Mouse (Mus musculus) midbrain, embryonic 14.5 days (tissue): ENCODE results near the gene Mien1. TPM values are rescaled to one million over a fixed set of nuclear protein-coding genes. Genes with fewer than 3 reads are reported as not detected.

Experiments
- ATAC-seq: fragments of 200-750 bp; cut with Nextera tagmentation; 2 replicates; pipeline ENCODE4 v1.8.0; 2017; ENCODE audit warnings: moderate number of reproducible peaks, moderate library complexity; ENCODE audit not compliant: low FRiP score, low TSS enrichment
- DNase-seq: peaks from one replicate; pipeline ENCODE4 v3.0.0-alpha.2; 2015
- H3K27ac ChIP-seq: fragments of 300-500 bp; sonication (generic); replicated peaks from 2 replicates; pipeline ENCODE4 v1.5.1; 2014; ENCODE audit warnings: mild to moderate bottlenecking, low read depth, low read length, moderate library complexity
- H3K27me3 ChIP-seq: fragments of 300-500 bp; sonication (generic); 2 replicates; pipeline ENCODE4 v1.6.1; 2014; ENCODE audit warnings: low read length, control low read depth, mixed read lengths; ENCODE audit not compliant: control insufficient read depth, insufficient read depth
- H3K36me3 ChIP-seq: fragments of 300-500 bp; sonication (generic); 2 replicates; pipeline ENCODE4 v1.6.1; 2014; ENCODE audit warnings: low read length, control low read depth; ENCODE audit not compliant: control insufficient read depth, insufficient read depth
- H3K4me1 ChIP-seq: fragments of 300-500 bp; sonication (generic); 2 replicates; pipeline ENCODE4 v1.6.1; 2014; ENCODE audit warnings: mild to moderate bottlenecking, antibody characterized with exemption, low read length, control low read depth; ENCODE audit not compliant: control insufficient read depth, insufficient read depth
- H3K4me2 ChIP-seq: fragments of 300-500 bp; sonication (generic); 2 replicates; pipeline ENCODE4 v1.6.1; 2014; ENCODE audit warnings: mild to moderate bottlenecking, low read length, moderate library complexity
- H3K4me3 ChIP-seq: fragments of 300-500 bp; sonication (generic); replicated peaks from 2 replicates; pipeline ENCODE4 v1.5.1; 2014; ENCODE audit warnings: low read depth, low read length
- H3K9ac ChIP-seq: fragments of 300-500 bp; sonication (generic); replicated peaks from 2 replicates; pipeline ENCODE4 v1.6.1; 2014; ENCODE audit warnings: mild to moderate bottlenecking, low read length, moderate library complexity
- H3K9me3 ChIP-seq: fragments of 300-500 bp; sonication (generic); 2 replicates; pipeline ENCODE4 v1.6.1; 2016; ENCODE audit warnings: low read length, control low read depth, mixed read lengths; ENCODE audit not compliant: control insufficient read depth
- WGBS: fragments of 180-500 bp; shearing (Covaris S2); extraction: QIAGEN DNeasy Blood & Tissue Kit; methylation state at CpG from one replicate; pipeline ENCODE4 v1.1.7; 2014; 5-methylcytosine and 5-hydroxymethylcytosine counted together
- polyA plus RNA-seq: library from polyadenylated mRNA; unstranded; fragments of >200 nt; fragmentation: Nextera tagmentation; extraction: Ambion mirVana; gene quantifications from 2 replicates; pipeline ENCODE4 v1.2.1, GENCODE M21; 2014

Mien1 gene
- polyA plus RNA-seq, 1 experiment from 2014 or later: 225 TPM

GRCm38 (mm10) chr11:98445679-98446078 lies 6.9 kb upstream of the Mien1 start:
- WGBS: 65% methylated on average over 4 of the region's 4 CpGs
- H3K27me3 ChIP-seq: peaks cover 23% of the 10 kb centered on the region
- ATAC-seq: no peak
- H3K4me2 ChIP-seq: no peak overlapping the region
- no peaks in the 10 kb centered on the region for H3K4me1 ChIP-seq
- no peaks in the 10 kb centered on the region for H3K9me3 ChIP-seq
- H3K4me3 ChIP-seq: no peak overlapping the region
- no peak for DNase-seq
- H3K36me3 ChIP-seq: no peaks in the 10 kb centered on the region
- H3K27ac ChIP-seq: no peak overlapping the region
- no peak overlapping the region for H3K9ac ChIP-seq

- Histone ChIP-seq H3K4me2 (no peak overlapping the region), H3K36me3 (no peaks in the 10 kb centered on the region), H3K4me1 (no peaks in the 10 kb centered on the region), H3K27ac (no peak overlapping the region), H3K9ac (no peak overlapping the region), H3K27me3 (peaks cover 23% of the 10 kb centered on the region), H3K9me3 (no peaks in the 10 kb centered on the region), H3K4me3 (no peak overlapping the region)
- WGBS: 59% methylated on average over 1 of the region's 1 CpGs
- ATAC-seq (no peak), DNase-seq (no peak)
Measured at GRCm38 (mm10) chr11:98445238-98445637, 6.4 kb upstream of the Mien1 start.

GRCm38 (mm10) chr11:98443688-98444087 lies 4.9 kb upstream of the Mien1 start:
- no peaks in the 10 kb centered on the region for H3K4me1 ChIP-seq
- DNase-seq (no peak), ATAC-seq (no peak)
- no peak overlapping the region for H3K9ac ChIP-seq
- H3K27me3 ChIP-seq: peaks cover 23% of the 10 kb centered on the region
- no peaks in the 10 kb centered on the region for H3K36me3 ChIP-seq
- H3K4me2 ChIP-seq: no peak overlapping the region
- H3K4me3 ChIP-seq: no peak overlapping the region
- H3K9me3 ChIP-seq: no peaks in the 10 kb centered on the region
- 94% methylated on average over 1 of the region's 1 CpGs for whole genome bisulfite sequencing
- H3K27ac ChIP-seq: no peak overlapping the region

GRCm38 (mm10) chr11:98437441-98437840 lies 1.4 kb downstream of the Mien1 start:
- DNase-seq (no peak), ATAC-seq (no peak)
- Histone ChIP-seq H3K4me1 (0 out of 2 replicates have a peak, but pooled peaks cover 6% of the 10 kb centered on the region), H3K9ac (no peak overlapping the region), H3K4me2 (peak overlapping the region; percentile 83), H3K4me3 (no peak overlapping the region), H3K27me3 (no peaks in the 10 kb centered on the region), H3K27ac (no peak overlapping the region), H3K9me3 (no peaks in the 10 kb centered on the region), H3K36me3 (0 out of 2 replicates have a peak, but pooled peaks cover 5% of the 10 kb centered on the region)
- WGBS: 93% methylated on average over 6 of the region's 6 CpGs

GRCm38 (mm10) chr11:98435723-98436122 lies 3.1 kb downstream of the Mien1 start:
- H3K9ac ChIP-seq: no peak overlapping the region
- 93% methylated on average over 9 of the region's 9 CpGs for WGBS
- no peak for DNase-seq

GRCm38 (mm10) chr11:98431743-98432502 lies 6.9 kb downstream of the Mien1 start:
- peak; percentile 24 for DNase-seq
- 82% methylated on average over 9 of the region's 9 CpGs for WGBS
- no peaks in the 10 kb centered on the region for H3K4me1 ChIP-seq
- no peak overlapping the region for H3K9ac ChIP-seq
- H3K27ac ChIP-seq: no peak overlapping the region
- no peak for ATAC-seq
- no peak overlapping the region for H3K4me2 ChIP-seq
- no peak overlapping the region for H3K4me3 ChIP-seq
- H3K9me3 ChIP-seq: no peaks in the 10 kb centered on the region
- H3K36me3 ChIP-seq: 0 out of 2 replicates have a peak, but pooled peaks cover 5% of the 10 kb centered on the region
- no peaks in the 10 kb centered on the region for H3K27me3 ChIP-seq

More at GRCm38 (mm10) chr11:98435723-98436122, 3.1 kb downstream of the Mien1 start:
- H3K9me3 ChIP-seq: no peaks in the 10 kb centered on the region
- H3K4me3 ChIP-seq: no peak overlapping the region
- 0 out of 2 replicates have a peak, but pooled peaks cover 6% of the 10 kb centered on the region for H3K4me1 ChIP-seq
- H3K27ac ChIP-seq: no peak overlapping the region
- 0 out of 2 replicates have a peak, but pooled peaks cover 5% of the 10 kb centered on the region for H3K36me3 ChIP-seq
- H3K4me2 ChIP-seq: no peak overlapping the region
- no peak for ATAC-seq
- H3K27me3 ChIP-seq: no peaks in the 10 kb centered on the region

- DNase-seq (no peak), ATAC-seq (no peak)
- 85% methylated on average over 5 of the region's 5 CpGs for WGBS
- no peak overlapping the region for H3K4me2 ChIP-seq
- no peaks in the 10 kb centered on the region for H3K4me1 ChIP-seq
- H3K36me3 ChIP-seq: no peaks in the 10 kb centered on the region
- H3K27ac ChIP-seq: no peak overlapping the region
- no peaks in the 10 kb centered on the region for H3K27me3 ChIP-seq
- H3K4me3 ChIP-seq: no peak overlapping the region
- H3K9me3 ChIP-seq: no peaks in the 10 kb centered on the region
- no peak overlapping the region for H3K9ac ChIP-seq
Measured at GRCm38 (mm10) chr11:98428436-98428835, 10.4 kb downstream of the Mien1 start.

GRCm38 (mm10) chr11:98426592-98426991 lies 12.2 kb downstream of the Mien1 start:
- H3K36me3 ChIP-seq: no peaks in the 10 kb centered on the region
- H3K4me2 ChIP-seq: no peak overlapping the region
- no peaks in the 10 kb centered on the region for H3K4me1 ChIP-seq
- 93% methylated on average over 7 of the region's 7 CpGs for WGBS
- no peak overlapping the region for H3K27ac ChIP-seq
- no peak overlapping the region for H3K4me3 ChIP-seq
- no peaks in the 10 kb centered on the region for H3K27me3 ChIP-seq
- no peak overlapping the region for H3K9ac ChIP-seq
- ATAC-seq (no peak), DNase-seq (no peak)
- H3K9me3 ChIP-seq: no peaks in the 10 kb centered on the region

- no peaks in the 10 kb centered on the region for H3K27me3 ChIP-seq
- H3K4me2 ChIP-seq: no peak overlapping the region
- WGBS: 88% methylated on average over 10 of the region's 10 CpGs
- no peak for DNase-seq
- H3K9ac ChIP-seq: no peak overlapping the region
- no peak for ATAC-seq
- H3K27ac ChIP-seq: no peak overlapping the region
- H3K4me1 ChIP-seq: peaks cover 1% of the 10 kb centered on the region; the same call in 1 of the 2 replicates
- H3K4me3 ChIP-seq: no peak overlapping the region
- no peaks in the 10 kb centered on the region for H3K36me3 ChIP-seq
- no peaks in the 10 kb centered on the region for H3K9me3 ChIP-seq
Measured at GRCm38 (mm10) chr11:98418939-98419547, 19.7 kb downstream of the Mien1 start.
